Mouse (Mus musculus): ENCODE results near the gene Fshr. TPM values are rescaled to one million over a fixed set of nuclear protein-coding genes. Genes with fewer than 3 reads are reported as not detected.

The Fshr gene
- polyA plus RNA-seq, 1 experiment, result not detected

DNA sequence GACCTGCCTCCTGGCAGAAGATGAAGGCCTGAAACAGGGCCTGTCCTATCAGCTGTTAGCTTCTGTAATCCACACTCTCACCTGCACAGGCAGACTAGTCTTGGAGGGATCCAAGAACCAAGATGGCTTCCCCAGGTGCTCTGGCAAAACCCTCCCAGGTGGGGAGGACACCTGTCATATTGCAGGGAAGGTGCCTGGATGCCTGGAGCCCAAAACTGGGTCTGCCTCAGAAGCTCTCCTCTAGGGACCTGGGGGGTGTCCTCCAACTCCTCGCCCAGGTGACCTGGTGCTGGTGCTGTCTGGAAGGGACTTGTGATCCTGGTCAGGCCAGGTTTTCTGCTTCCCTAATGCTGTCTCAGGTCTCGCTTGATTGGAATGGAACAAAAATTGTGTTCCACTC, 167.5 kb downstream of the Fshr start:
- no peaks in the 10 kb centered on the region for H3K4me1 ChIP-seq (ENCODE audit: control insufficient read depth, insufficient read depth, low read length)
- TF ChIP-seq POLR2A (IDR thresholded peaks at IDR 0.05; ENCODE audit: insufficient read depth, low read length) (no peak), CTCF (IDR thresholded peaks at IDR 0.05; ENCODE audit: low read depth, low read length) (no peak), EP300 (IDR thresholded peaks at IDR 0.05; ENCODE audit: insufficient read depth, low read depth, low read length) (no peak)
- H3K9ac ChIP-seq (ENCODE audit: low read depth, poor library complexity, severe bottlenecking), result no peak overlapping the region
- no peak overlapping the region for H3K27ac ChIP-seq (ENCODE audit: insufficient read depth, low read length)
- no peak overlapping the region for H3K4me3 ChIP-seq (ENCODE audit: low read depth, low read length)
- H3K27me3 ChIP-seq (ENCODE audit: control insufficient read depth, insufficient read depth, low read length, poor library complexity, severe bottlenecking), result no peaks in the 10 kb centered on the region
- H3K9me3 ChIP-seq (replicated peaks; ENCODE audit: control insufficient read depth, insufficient read depth, low read length, poor library complexity, severe bottlenecking), result peaks cover 3% of the 10 kb centered on the region; the same call in 1 of the 2 replicates
- H3K36me3 ChIP-seq (ENCODE audit: control insufficient read depth, insufficient read depth, low read length, poor library complexity, severe bottlenecking), result no peaks in the 10 kb centered on the region

DNA sequence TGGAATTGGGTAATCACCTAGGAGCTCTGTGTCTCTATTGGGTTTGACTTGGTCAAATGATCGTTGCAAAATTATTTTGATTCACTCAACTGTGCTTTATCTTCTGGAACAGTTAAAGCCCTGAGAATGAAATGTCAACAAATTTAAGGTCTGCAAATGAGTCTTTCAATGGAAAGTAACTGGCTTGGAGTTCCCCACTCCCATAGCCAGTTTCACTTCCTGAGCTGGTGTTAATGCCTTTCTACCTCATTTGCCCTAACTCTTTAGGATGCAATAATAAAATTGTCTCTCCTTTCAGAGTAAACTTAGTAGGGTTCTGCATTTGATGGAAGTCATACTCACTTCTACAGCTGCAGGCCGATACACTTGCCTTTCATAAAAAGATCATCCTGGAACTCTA, 181.0 kb downstream of the Fshr start:
- Histone ChIP-seq H3K36me3 (ENCODE audit: control insufficient read depth, insufficient read depth, low read length, poor library complexity, severe bottlenecking) (no peaks in the 10 kb centered on the region), H3K4me3 (ENCODE audit: low read depth, low read length) (no peak overlapping the region), H3K4me1 (ENCODE audit: control insufficient read depth, insufficient read depth, low read length) (no peaks in the 10 kb centered on the region), H3K27me3 (ENCODE audit: control insufficient read depth, insufficient read depth, low read length, poor library complexity, severe bottlenecking) (no peaks in the 10 kb centered on the region), H3K27ac (ENCODE audit: insufficient read depth, low read length) (no peak overlapping the region), H3K9ac (ENCODE audit: low read depth, poor library complexity, severe bottlenecking) (no peak overlapping the region), H3K9me3 (replicated peaks; ENCODE audit: control insufficient read depth, insufficient read depth, low read length, poor library complexity, severe bottlenecking) (no peaks in the 10 kb centered on the region)
- TF ChIP-seq EP300 (IDR thresholded peaks at IDR 0.05; ENCODE audit: insufficient read depth, low read depth, low read length) (no peak), POLR2A (IDR thresholded peaks at IDR 0.05; ENCODE audit: insufficient read depth, low read length) (no peak), CTCF (IDR thresholded peaks at IDR 0.05; ENCODE audit: low read depth, low read length) (no peak)

DNA sequence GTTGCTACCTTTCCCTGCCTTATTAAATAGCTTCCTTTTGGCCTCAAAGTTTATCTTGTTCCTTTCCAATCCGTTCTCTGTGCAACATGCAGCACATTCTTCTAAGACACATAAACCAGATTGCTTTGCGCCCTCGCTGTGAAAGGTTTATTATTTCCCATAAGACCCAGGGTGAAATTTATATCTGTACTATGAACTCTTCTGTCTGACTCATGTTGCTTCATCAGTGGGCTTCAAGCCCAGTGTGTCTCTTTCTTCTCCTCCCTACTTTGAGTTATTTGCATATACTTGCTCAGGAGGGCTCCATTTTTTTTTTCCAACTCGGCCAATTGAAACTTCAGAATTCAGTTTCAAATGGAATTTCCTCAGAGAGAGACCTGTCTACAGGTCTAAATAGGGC, 183.5 kb downstream of the Fshr start:
- Histone ChIP-seq H3K4me1 (ENCODE audit: control insufficient read depth, insufficient read depth, low read length) (no peaks in the 10 kb centered on the region), H3K9ac (ENCODE audit: low read depth, poor library complexity, severe bottlenecking) (no peak overlapping the region), H3K27me3 (ENCODE audit: control insufficient read depth, insufficient read depth, low read length, poor library complexity, severe bottlenecking) (no peaks in the 10 kb centered on the region), H3K4me3 (ENCODE audit: low read depth, low read length) (no peak overlapping the region), H3K36me3 (ENCODE audit: control insufficient read depth, insufficient read depth, low read length, poor library complexity, severe bottlenecking) (no peaks in the 10 kb centered on the region), H3K27ac (ENCODE audit: insufficient read depth, low read length) (no peak overlapping the region), H3K9me3 (replicated peaks; ENCODE audit: control insufficient read depth, insufficient read depth, low read length, poor library complexity, severe bottlenecking) (no peaks in the 10 kb centered on the region)
- TF ChIP-seq CTCF (IDR thresholded peaks at IDR 0.05; ENCODE audit: low read depth, low read length) (no peak), POLR2A (IDR thresholded peaks at IDR 0.05; ENCODE audit: insufficient read depth, low read length) (no peak), EP300 (IDR thresholded peaks at IDR 0.05; ENCODE audit: insufficient read depth, low read depth, low read length) (no peak)

DNA sequence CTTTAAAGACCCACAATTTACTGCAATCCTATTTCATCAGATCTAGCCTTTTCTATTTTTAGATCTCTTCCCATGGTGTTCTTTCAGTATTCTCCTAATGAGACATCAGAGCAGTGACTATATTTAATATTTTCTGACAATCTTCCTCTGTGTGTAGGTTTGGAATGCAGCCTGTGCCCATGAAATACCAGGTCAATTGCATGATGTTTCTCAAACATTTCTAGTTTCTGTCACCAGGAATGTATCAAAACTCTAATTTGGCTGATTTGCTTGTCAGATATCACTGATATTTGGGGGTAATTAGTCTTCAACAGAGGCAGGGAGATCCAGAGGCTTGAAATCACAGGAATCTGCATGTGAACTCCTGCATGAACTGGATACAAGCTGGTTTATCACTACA, 186.8 kb downstream of the Fshr start:
- no peak for TF ChIP-seq CTCF (IDR thresholded peaks at IDR 0.05; ENCODE audit: low read depth, low read length)
- TF ChIP-seq POLR2A (IDR thresholded peaks at IDR 0.05; ENCODE audit: insufficient read depth, low read length), result no peak
- no peak for TF ChIP-seq EP300 (IDR thresholded peaks at IDR 0.05; ENCODE audit: insufficient read depth, low read depth, low read length)
- Histone ChIP-seq H3K27ac (ENCODE audit: insufficient read depth, low read length) (no peak overlapping the region), H3K27me3 (ENCODE audit: control insufficient read depth, insufficient read depth, low read length, poor library complexity, severe bottlenecking) (no peaks in the 10 kb centered on the region; the same call in 1 of the 2 replicates)

DNA sequence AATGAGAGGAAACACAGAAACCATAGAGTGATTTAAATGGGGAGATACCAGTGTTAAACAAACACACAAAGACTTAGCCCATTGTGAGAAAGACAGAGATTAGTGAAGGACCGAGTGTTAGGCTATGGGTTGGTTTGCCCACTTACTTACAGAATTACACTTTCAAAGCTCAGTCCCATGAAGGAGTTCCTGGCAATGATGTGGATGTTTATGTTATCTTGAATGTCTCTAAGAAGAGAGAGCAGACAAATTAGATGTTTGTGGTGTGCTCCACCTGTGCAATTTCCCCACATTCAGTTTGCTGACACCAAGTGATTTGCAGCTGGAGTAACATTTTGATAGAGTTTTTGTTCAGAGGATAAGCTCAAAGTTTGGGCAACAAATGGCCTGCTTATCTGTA, 191.4 kb downstream of the Fshr start:
- Histone ChIP-seq H3K9ac (ENCODE audit: low read depth, poor library complexity, severe bottlenecking) (no peak overlapping the region), H3K27ac (ENCODE audit: insufficient read depth, low read length) (no peak overlapping the region), H3K4me3 (ENCODE audit: low read depth, low read length) (no peak overlapping the region), H3K4me1 (ENCODE audit: control insufficient read depth, insufficient read depth, low read length) (no peaks in the 10 kb centered on the region), H3K36me3 (ENCODE audit: control insufficient read depth, insufficient read depth, low read length, poor library complexity, severe bottlenecking) (no peaks in the 10 kb centered on the region), H3K9me3 (replicated peaks; ENCODE audit: control insufficient read depth, insufficient read depth, low read length, poor library complexity, severe bottlenecking) (no peaks in the 10 kb centered on the region), H3K27me3 (ENCODE audit: control insufficient read depth, insufficient read depth, low read length, poor library complexity, severe bottlenecking) (no peaks in the 10 kb centered on the region; the same call in 1 of the 2 replicates)
- no peak for TF ChIP-seq POLR2A (IDR thresholded peaks at IDR 0.05; ENCODE audit: insufficient read depth, low read length)
- no peak for TF ChIP-seq EP300 (IDR thresholded peaks at IDR 0.05; ENCODE audit: insufficient read depth, low read depth, low read length)
- TF ChIP-seq CTCF (IDR thresholded peaks at IDR 0.05; ENCODE audit: low read depth, low read length), result no peak

More for the DNA sequence above, 186.8 kb downstream of the Fshr start:
- H3K4me3 ChIP-seq (ENCODE audit: low read depth, low read length), result no peak overlapping the region
- H3K4me1 ChIP-seq (ENCODE audit: control insufficient read depth, insufficient read depth, low read length), result no peaks in the 10 kb centered on the region
- no peaks in the 10 kb centered on the region for H3K9me3 ChIP-seq (replicated peaks; ENCODE audit: control insufficient read depth, insufficient read depth, low read length, poor library complexity, severe bottlenecking)
- H3K9ac ChIP-seq (ENCODE audit: low read depth, poor library complexity, severe bottlenecking), result no peak overlapping the region
- H3K36me3 ChIP-seq (ENCODE audit: control insufficient read depth, insufficient read depth, low read length, poor library complexity, severe bottlenecking), result no peaks in the 10 kb centered on the region

DNA sequence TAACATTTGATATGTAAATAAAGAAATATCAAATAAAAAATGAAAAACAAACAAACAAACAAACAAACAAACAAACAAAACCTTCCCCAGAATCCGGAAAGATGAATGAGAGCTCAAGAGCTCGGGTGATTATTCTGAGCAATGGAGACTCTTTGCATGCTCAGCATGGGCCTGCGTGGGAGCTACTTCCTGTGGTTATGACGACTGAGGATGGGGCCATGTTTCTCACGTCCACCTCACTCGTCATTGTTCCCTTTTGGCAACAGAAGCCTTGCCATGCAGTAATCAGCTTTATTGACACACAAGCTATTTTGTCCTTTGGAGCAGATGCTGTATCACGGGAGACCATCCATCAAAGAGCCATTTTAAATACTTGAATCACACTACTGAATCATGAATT, 191.8 kb downstream of the Fshr start:
- no peaks in the 10 kb centered on the region for H3K9me3 ChIP-seq (replicated peaks; ENCODE audit: control insufficient read depth, insufficient read depth, low read length, poor library complexity, severe bottlenecking)
- no peak overlapping the region for H3K4me3 ChIP-seq (ENCODE audit: low read depth, low read length)
- H3K4me1 ChIP-seq (ENCODE audit: control insufficient read depth, insufficient read depth, low read length), result no peaks in the 10 kb centered on the region
- H3K27me3 ChIP-seq (ENCODE audit: control insufficient read depth, insufficient read depth, low read length, poor library complexity, severe bottlenecking), result no peaks in the 10 kb centered on the region; the same call in 1 of the 2 replicates
- TF ChIP-seq POLR2A (IDR thresholded peaks at IDR 0.05; ENCODE audit: insufficient read depth, low read length) (no peak), CTCF (IDR thresholded peaks at IDR 0.05; ENCODE audit: low read depth, low read length) (no peak), EP300 (IDR thresholded peaks at IDR 0.05; ENCODE audit: insufficient read depth, low read depth, low read length) (no peak)
- no peak overlapping the region for H3K27ac ChIP-seq (ENCODE audit: insufficient read depth, low read length)
- H3K9ac ChIP-seq (ENCODE audit: low read depth, poor library complexity, severe bottlenecking), result no peak overlapping the region
- H3K36me3 ChIP-seq (ENCODE audit: control insufficient read depth, insufficient read depth, low read length, poor library complexity, severe bottlenecking), result no peaks in the 10 kb centered on the region

Measured in ES-Bruce4 (cell line).